Mouse (Mus musculus): ENCODE measurements around the gene Gatad2b.
"Not testable (repeated sequence)": the region's sequence is repeated elsewhere in the genome, so short reads cannot be mapped to it uniquely, and the experiment has no call there.

Gene Gatad2b

GRCm38 (mm10) chr3:90314241-90314640, 21.3 kb downstream of the Gatad2b start:
- DNase-seq = no peak

GRCm38 (mm10) chr3:90322289-90322688, 29.3 kb downstream of the Gatad2b start:
- no peak for DNase-seq

- DNase-seq = peak; percentile 85 to 87
Measured at GRCm38 (mm10) chr3:90323119-90323518, 30.1 kb downstream of the Gatad2b start.

- DNase-seq = no peak
Measured at GRCm38 (mm10) chr3:90332485-90332884, 39.5 kb downstream of the Gatad2b start.

- DNase-seq = no peak
Measured at GRCm38 (mm10) chr3:90335517-90335916, 42.5 kb downstream of the Gatad2b start.

- no peak for DNase-seq
Measured at GRCm38 (mm10) chr3:90338190-90338589, 45.2 kb downstream of the Gatad2b start.

- DNase-seq = no peak
Measured at GRCm38 (mm10) chr3:90340177-90340576, 47.2 kb downstream of the Gatad2b start.

GRCm38 (mm10) chr3:90342853-90343252, 49.9 kb downstream of the Gatad2b start:
- not testable (repeated sequence) for DNase-seq

- DNase-seq = no peak
Measured at GRCm38 (mm10) chr3:90347847-90348246, 54.9 kb downstream of the Gatad2b start.

- DNase-seq = no peak
Measured at GRCm38 (mm10) chr3:90357959-90358358, 65.0 kb downstream of the Gatad2b start.

- no peak for DNase-seq
Measured at GRCm38 (mm10) chr3:90359230-90359629, 66.3 kb downstream of the Gatad2b start.

- DNase-seq = no peak
Measured at GRCm38 (mm10) chr3:90361476-90361875, 68.5 kb downstream of the Gatad2b start.

GRCm38 (mm10) chr3:90362346-90362745, 69.4 kb downstream of the Gatad2b start:
- no peak for DNase-seq

- DNase-seq = no peak
Measured at GRCm38 (mm10) chr3:90367001-90367632, 74.1 kb downstream of the Gatad2b start.

- DNase-seq = no peak
Measured at GRCm38 (mm10) chr3:90369041-90369440, 76.1 kb downstream of the Gatad2b start.

- no peak for DNase-seq
Measured at GRCm38 (mm10) chr3:90371857-90372256, 78.9 kb downstream of the Gatad2b start.

- no peak for DNase-seq
Measured at GRCm38 (mm10) chr3:90372817-90373216, 79.8 kb downstream of the Gatad2b start.

GRCm38 (mm10) chr3:90373432-90374028, 80.6 kb downstream of the Gatad2b start:
- DNase-seq = peak; percentile 92 to 95

GRCm38 (mm10) chr3:90374368-90374767, 81.4 kb downstream of the Gatad2b start:
- no peak for DNase-seq

GRCm38 (mm10) chr3:90375562-90376246, 82.7 kb downstream of the Gatad2b start:
- DNase-seq = no peak

GRCm38 (mm10) chr3:90376247-90376585, 83.2 kb downstream of the Gatad2b start:
- DNase-seq = no peak

GRCm38 (mm10) chr3:90378496-90378895, 85.5 kb downstream of the Gatad2b start:
- no peak for DNase-seq

- no peak for DNase-seq
Measured at GRCm38 (mm10) chr3:90381727-90382126, 88.7 kb downstream of the Gatad2b start.

GRCm38 (mm10) chr3:90383690-90384089, 90.7 kb downstream of the Gatad2b start:
- peak; percentile 37 to 43 for DNase-seq

Measured in cerebellum, postnatal 14 days (tissue).